Mouse (Mus musculus) stomach, embryonic 14.5 days (tissue): ENCODE measurements around the gene Sdk1. TPM values are rescaled to one million over a fixed set of nuclear protein-coding genes. Genes with fewer than 3 reads are reported as not detected.

ENCODE experiments used
- ATAC-seq: fragments of 200-750 bp; cut with Nextera tagmentation; 2 replicates; pipeline ENCODE4 v1.8.0; 2017; ENCODE audit warnings: low read depth, moderate TSS enrichment; ENCODE audit not compliant: insufficient number of reproducible peaks, insufficient read depth, low FRiP score
- H3K27ac ChIP-seq: fragments of 300-500 bp; sonication (generic); 2 replicates; pipeline ENCODE4 v1.5.1; 2014; ENCODE audit warnings: mild to moderate bottlenecking, low read length, moderate library complexity, mixed read lengths
- H3K27me3 ChIP-seq: fragments of 300-500 bp; sonication (generic); 2 replicates; pipeline ENCODE4 v1.6.1; 2014; ENCODE audit warnings: low read length, control low read depth, mixed read lengths; ENCODE audit not compliant: control insufficient read depth, insufficient read depth
- H3K36me3 ChIP-seq: fragments of 300-500 bp; sonication (generic); 2 replicates; pipeline ENCODE4 v1.6.1; 2014; ENCODE audit warnings: mild to moderate bottlenecking, control low read depth, low read length, moderate library complexity, mixed read lengths; ENCODE audit not compliant: control insufficient read depth, insufficient read depth
- H3K4me1 ChIP-seq: fragments of 300-500 bp; sonication (generic); 2 replicates; pipeline ENCODE4 v1.6.1; 2014; ENCODE audit warnings: low read length, control low read depth, mixed read lengths; ENCODE audit not compliant: control insufficient read depth, insufficient read depth
- H3K4me2 ChIP-seq: fragments of 300-500 bp; sonication (generic); replicated peaks from 2 replicates; pipeline ENCODE4 v1.6.1; 2014; ENCODE audit warnings: low read depth, low read length, control low read depth
- H3K4me3 ChIP-seq: fragments of 300-500 bp; sonication (generic); 2 replicates; pipeline ENCODE4 v1.5.1; 2014; ENCODE audit warnings: low read depth, low read length, control low read depth
- H3K9ac ChIP-seq: fragments of 300-500 bp; sonication (generic); replicated peaks from 2 replicates; pipeline ENCODE4 v1.6.1; 2014; ENCODE audit warnings: low read depth, mild to moderate bottlenecking, control low read depth, low read length, moderate library complexity, mixed read lengths
- H3K9me3 ChIP-seq: fragments of 300-500 bp; sonication (generic); 2 replicates; pipeline ENCODE4 v1.6.1; 2016; ENCODE audit warnings: low read depth, low read length, control low read depth; ENCODE audit not compliant: control insufficient read depth
- WGBS: fragments of 180-500 bp; shearing (Covaris S2); extraction: QIAGEN DNeasy Blood & Tissue Kit; methylation state at CpG from one replicate; pipeline ENCODE4 v1.1.7; 2014; 5-methylcytosine and 5-hydroxymethylcytosine counted together
- polyA plus RNA-seq: library from polyadenylated mRNA; unstranded; fragments of >200 nt; fragmentation: Nextera tagmentation; extraction: Ambion mirVana; gene quantifications from 2 replicates; pipeline ENCODE4 v1.2.1, GENCODE M21; 2014

The Sdk1 gene
- polyA plus RNA-seq, 1 experiment from 2014 or later, result 5.6 TPM

GRCm38 (mm10) chr5:141388451-141388850 lies 147.2 kb downstream of the Sdk1 start:
- no peaks in the 10 kb centered on the region for H3K36me3 ChIP-seq
- H3K4me2 ChIP-seq, result no peak overlapping the region
- no peak overlapping the region for H3K27ac ChIP-seq
- ATAC-seq, result no peak
- WGBS, result 59% methylated on average over 2 of the region's 2 CpGs
- no peak overlapping the region for H3K9ac ChIP-seq
- H3K4me1 ChIP-seq, result no peaks in the 10 kb centered on the region
- no peaks in the 10 kb centered on the region for H3K9me3 ChIP-seq
- no peak overlapping the region for H3K4me3 ChIP-seq
- no peaks in the 10 kb centered on the region for H3K27me3 ChIP-seq

- Histone ChIP-seq H3K9me3 (no peaks in the 10 kb centered on the region), H3K4me1 (no peaks in the 10 kb centered on the region), H3K4me3 (no peak overlapping the region), H3K27ac (no peak overlapping the region), H3K9ac (no peak overlapping the region), H3K27me3 (no peaks in the 10 kb centered on the region), H3K4me2 (no peak overlapping the region), H3K36me3 (no peaks in the 10 kb centered on the region)
- 71% methylated on average over 4 of the region's 4 CpGs for WGBS
- ATAC-seq, result no peak
These were observed 149.3 kb downstream of the Sdk1 start for GRCm38 (mm10) chr5:141390541-141390940.

GRCm38 (mm10) chr5:141391153-141391552 lies 149.9 kb downstream of the Sdk1 start:
- H3K27me3 ChIP-seq, result no peaks in the 10 kb centered on the region
- H3K27ac ChIP-seq, result no peak overlapping the region
- ATAC-seq, result no peak
- WGBS, result 51% methylated on average over 5 of the region's 5 CpGs
- no peak overlapping the region for H3K4me2 ChIP-seq
- H3K4me3 ChIP-seq, result no peak overlapping the region
- H3K9ac ChIP-seq, result no peak overlapping the region
- H3K36me3 ChIP-seq, result no peaks in the 10 kb centered on the region
- H3K9me3 ChIP-seq, result no peaks in the 10 kb centered on the region
- H3K4me1 ChIP-seq, result no peaks in the 10 kb centered on the region

GRCm38 (mm10) chr5:141393846-141394245 lies 152.6 kb downstream of the Sdk1 start:
- no peaks in the 10 kb centered on the region for H3K9me3 ChIP-seq
- H3K4me3 ChIP-seq, result no peak overlapping the region
- H3K36me3 ChIP-seq, result no peaks in the 10 kb centered on the region
- H3K9ac ChIP-seq, result no peak overlapping the region
- H3K4me2 ChIP-seq, result no peak overlapping the region
- H3K27me3 ChIP-seq, result no peaks in the 10 kb centered on the region
- no peak overlapping the region for H3K27ac ChIP-seq
- no peak for ATAC-seq
- H3K4me1 ChIP-seq, result peaks cover 8% of the 10 kb centered on the region; the same call in 1 of the 2 replicates
- WGBS, result 86% methylated on average over 4 of the region's 4 CpGs

- Histone ChIP-seq H3K27me3 (no peaks in the 10 kb centered on the region), H3K27ac (no peak overlapping the region), H3K36me3 (no peaks in the 10 kb centered on the region), H3K9me3 (no peaks in the 10 kb centered on the region), H3K4me3 (no peak overlapping the region), H3K9ac (no peak overlapping the region), H3K4me1 (peaks cover 8% of the 10 kb centered on the region; the same call in 1 of the 2 replicates), H3K4me2 (no peak overlapping the region)
- WGBS, result 90% methylated on average over 8 of the region's 8 CpGs
- ATAC-seq, result no peak
These were observed 153.3 kb downstream of the Sdk1 start for GRCm38 (mm10) chr5:141394586-141394985.

- WGBS, result 76% methylated on average over 8 of the region's 8 CpGs
These were observed 162.5 kb downstream of the Sdk1 start for GRCm38 (mm10) chr5:141403741-141404140.

GRCm38 (mm10) chr5:141404651-141405050 lies 163.4 kb downstream of the Sdk1 start:
- no peak overlapping the region for H3K9ac ChIP-seq
- no peak overlapping the region for H3K27ac ChIP-seq
- no peaks in the 10 kb centered on the region for H3K27me3 ChIP-seq
- no peaks in the 10 kb centered on the region for H3K36me3 ChIP-seq
- H3K4me1 ChIP-seq, result peaks cover 3% of the 10 kb centered on the region; the same call in 1 of the 2 replicates
- H3K4me3 ChIP-seq, result no peak overlapping the region
- no peak overlapping the region for H3K4me2 ChIP-seq
- ATAC-seq, result no peak
- WGBS, result 48% methylated on average over 2 of the region's 2 CpGs
- H3K9me3 ChIP-seq, result no peaks in the 10 kb centered on the region

More at GRCm38 (mm10) chr5:141403741-141404140, 162.5 kb downstream of the Sdk1 start:
- no peak overlapping the region for H3K27ac ChIP-seq
- peaks cover 3% of the 10 kb centered on the region; the same call in 1 of the 2 replicates for H3K4me1 ChIP-seq
- H3K27me3 ChIP-seq, result no peaks in the 10 kb centered on the region
- H3K4me2 ChIP-seq, result no peak overlapping the region
- H3K9ac ChIP-seq, result no peak overlapping the region
- ATAC-seq, result no peak
- no peak overlapping the region for H3K4me3 ChIP-seq
- H3K36me3 ChIP-seq, result no peaks in the 10 kb centered on the region
- no peaks in the 10 kb centered on the region for H3K9me3 ChIP-seq

GRCm38 (mm10) chr5:141406926-141407325 lies 165.6 kb downstream of the Sdk1 start:
- no peak overlapping the region for H3K27ac ChIP-seq
- no peak overlapping the region for H3K4me3 ChIP-seq
- no peaks in the 10 kb centered on the region for H3K27me3 ChIP-seq
- H3K4me2 ChIP-seq, result no peak overlapping the region
- no peaks in the 10 kb centered on the region for H3K9me3 ChIP-seq
- H3K9ac ChIP-seq, result no peak overlapping the region
- no peak for ATAC-seq
- peaks cover 3% of the 10 kb centered on the region; the same call in 1 of the 2 replicates for H3K4me1 ChIP-seq
- no peaks in the 10 kb centered on the region for H3K36me3 ChIP-seq
- 65% methylated on average over 7 of the region's 7 CpGs for WGBS

GRCm38 (mm10) chr5:141413013-141413412 lies 171.7 kb downstream of the Sdk1 start:
- H3K4me1 ChIP-seq, result peaks cover 26% of the 10 kb centered on the region
- whole genome bisulfite sequencing, result 55% methylated on average over 11 of the region's 11 CpGs
- H3K4me2 ChIP-seq, result no peak overlapping the region
- H3K27me3 ChIP-seq, result no peaks in the 10 kb centered on the region
- no peak overlapping the region for H3K4me3 ChIP-seq
- no peak for ATAC-seq
- no peak overlapping the region for H3K27ac ChIP-seq
- H3K36me3 ChIP-seq, result no peaks in the 10 kb centered on the region
- H3K9me3 ChIP-seq, result no peaks in the 10 kb centered on the region
- no peak overlapping the region for H3K9ac ChIP-seq
